Mouse (Mus musculus) E14TG2a.4 (cell line): ENCODE results near the gene Dpep1.
"Not testable (repeated sequence)": the region's sequence is repeated elsewhere in the genome, so short reads cannot be mapped to it uniquely, and the experiment has no call there.

Experiments used
- CTCF ChIP-seq: conservative IDR thresholded peaks from 2 replicates; pipeline ENCODE4 v1.5.1; 2014; ENCODE audit warnings: low read length
- NANOG ChIP-seq: IDR thresholded peaks from 2 replicates; pipeline ENCODE4 v1.6.1; 2014; ENCODE audit warnings: borderline replicate concordance, low read length, mixed read lengths
- POU5F1 ChIP-seq: IDR thresholded peaks from 2 replicates; pipeline ENCODE4 v1.6.1; 2014; ENCODE audit warnings: low read length, borderline replicate concordance

- TF ChIP-seq CTCF, POU5F1, NANOG: not testable (repeated sequence)
Measured at GRCm38 (mm10) chr8:123197016-123197415, 11.0 kb downstream of the Dpep1 start.
